Mouse (Mus musculus): ENCODE results near the gene Aagab.

Aagab gene

DNA sequence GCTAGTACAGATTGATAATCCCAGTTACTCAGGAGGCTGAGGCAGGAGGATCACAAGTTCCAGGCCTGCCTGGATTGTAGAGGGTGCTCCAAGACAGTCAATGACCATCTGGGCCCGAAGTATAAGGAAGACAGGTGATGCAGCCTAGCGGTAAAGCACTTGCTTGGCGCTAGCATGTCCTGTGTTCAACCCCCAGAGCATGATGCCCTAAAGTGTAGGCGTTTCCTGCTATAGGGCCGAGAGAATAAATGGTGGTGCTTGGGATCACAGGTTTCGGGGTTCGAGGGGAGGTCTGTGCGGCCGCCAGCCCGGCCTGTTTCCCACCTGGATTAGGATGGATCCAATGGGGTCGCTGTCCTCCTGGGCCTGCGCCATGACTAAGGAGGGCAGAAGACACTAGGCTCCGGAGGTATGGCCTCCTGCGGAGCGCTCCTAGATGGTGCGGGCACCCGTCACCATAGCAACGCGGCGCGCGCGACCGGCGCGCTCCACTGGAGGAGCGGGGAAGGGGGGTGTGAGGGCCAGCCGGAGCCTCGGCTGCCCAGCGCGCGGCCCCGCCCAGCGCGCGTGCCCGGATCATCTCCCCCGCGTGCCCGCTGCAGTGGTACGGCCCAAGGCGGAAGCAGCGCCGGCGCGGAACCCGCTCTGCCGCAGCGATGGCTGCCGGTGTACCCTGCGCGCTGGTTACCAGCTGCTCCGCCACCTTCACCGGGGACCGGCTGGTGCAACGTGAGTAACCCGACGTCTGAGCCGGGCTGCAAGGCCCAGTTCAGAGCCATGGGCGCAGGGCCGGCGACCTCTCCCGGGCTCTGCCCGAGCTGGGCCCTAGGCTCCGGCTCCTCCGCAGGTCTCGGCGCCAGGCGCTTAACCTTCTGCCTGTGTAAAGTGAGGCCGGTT lies at the start of gene Aagab, which contains the start of gene Iqch:
Aagab (plus strand) TSS at position 618 of the 897 bp plus-strand sequence.
Iqch (minus strand) TSS at position 451 of the 897 bp plus-strand sequence.
- DNase-seq (ENCODE audit: inconsistent age in 2 of 2, low spot score in 1 of 2), result peak; percentile 98 to 99

DNA sequence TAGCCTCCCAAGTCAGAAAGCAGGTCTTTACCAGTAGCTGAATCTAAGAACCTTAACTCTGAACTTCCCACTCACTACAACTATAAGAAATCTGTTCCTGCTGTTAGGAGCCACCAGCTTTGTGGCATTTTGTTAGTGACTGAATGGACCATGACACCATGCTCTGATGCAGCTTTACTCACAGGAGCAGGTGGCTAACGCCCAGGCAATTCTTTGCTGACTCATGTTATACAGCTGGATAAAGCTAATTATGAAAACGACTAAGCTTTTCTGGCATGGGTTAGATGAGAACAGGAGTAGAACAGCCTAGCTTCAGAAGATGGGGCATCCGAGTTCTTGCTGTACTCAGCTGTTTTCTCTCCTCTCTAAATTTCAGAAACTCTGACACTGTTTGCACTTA lies 48.8 kb upstream of the Aagab start:
- no peak for DNase-seq (ENCODE audit: inconsistent age in 2 of 2, low spot score in 1 of 2)

DNA sequence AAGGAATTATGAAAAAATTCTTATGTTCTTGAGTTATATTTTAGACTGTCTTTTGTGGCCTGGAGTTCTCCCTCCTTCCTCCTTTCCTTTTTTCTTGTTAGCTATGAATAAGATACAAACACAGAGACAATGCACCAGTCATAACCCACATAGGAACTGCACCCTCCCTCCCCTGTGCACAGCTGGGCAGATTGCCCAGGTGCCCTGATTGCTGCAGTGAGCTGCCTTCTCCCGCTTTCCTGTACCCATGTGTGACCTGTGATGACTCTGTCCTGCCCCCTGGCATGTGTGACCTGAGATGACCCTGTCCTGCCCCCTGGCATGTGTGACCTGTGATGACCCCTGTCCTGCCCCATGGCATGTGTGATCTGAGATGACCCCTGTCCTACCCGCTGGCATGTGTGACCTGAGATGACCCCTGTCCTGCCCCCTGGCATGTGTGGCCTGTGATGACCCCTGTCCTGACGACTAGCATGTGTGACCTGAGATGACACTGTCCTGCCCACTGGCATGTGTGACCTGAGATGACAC lies 46.9 kb upstream of the Aagab start:
- peak in 1 of 2 experiments; percentile 35 for DNase-seq (ENCODE audit: inconsistent age in 2 of 2, low spot score in 1 of 2)

GRCm38 (mm10) chr9:63556316-63556715 lies 46.1 kb upstream of the Aagab start:
- DNase-seq (ENCODE audit: inconsistent age in 2 of 2, low spot score in 1 of 2), result no peak

GRCm38 (mm10) chr9:63556933-63557332 lies 45.5 kb upstream of the Aagab start:
- no peak for DNase-seq (ENCODE audit: inconsistent age in 2 of 2, low spot score in 1 of 2)

- DNase-seq (ENCODE audit: inconsistent age in 2 of 2, low spot score in 1 of 2), result no peak
Measured at GRCm38 (mm10) chr9:63561931-63562330, 40.5 kb upstream of the Aagab start.

GRCm38 (mm10) chr9:63563436-63563835 lies 39.0 kb upstream of the Aagab start:
- no peak for DNase-seq (ENCODE audit: inconsistent age in 2 of 2, low spot score in 1 of 2)

- DNase-seq (ENCODE audit: inconsistent age in 2 of 2, low spot score in 1 of 2), result no peak
Measured at GRCm38 (mm10) chr9:63568314-63568713, 34.1 kb upstream of the Aagab start.

GRCm38 (mm10) chr9:63568808-63569207 lies 33.7 kb upstream of the Aagab start:
- DNase-seq (ENCODE audit: inconsistent age in 2 of 2, low spot score in 1 of 2), result peak in 1 of 2 experiments; percentile 35

GRCm38 (mm10) chr9:63571895-63572294 lies 30.6 kb upstream of the Aagab start:
- no peak for DNase-seq (ENCODE audit: inconsistent age in 2 of 2, low spot score in 1 of 2)

GRCm38 (mm10) chr9:63572874-63573273 lies 29.6 kb upstream of the Aagab start:
- DNase-seq (ENCODE audit: inconsistent age in 2 of 2, low spot score in 1 of 2), result no peak

DNA sequence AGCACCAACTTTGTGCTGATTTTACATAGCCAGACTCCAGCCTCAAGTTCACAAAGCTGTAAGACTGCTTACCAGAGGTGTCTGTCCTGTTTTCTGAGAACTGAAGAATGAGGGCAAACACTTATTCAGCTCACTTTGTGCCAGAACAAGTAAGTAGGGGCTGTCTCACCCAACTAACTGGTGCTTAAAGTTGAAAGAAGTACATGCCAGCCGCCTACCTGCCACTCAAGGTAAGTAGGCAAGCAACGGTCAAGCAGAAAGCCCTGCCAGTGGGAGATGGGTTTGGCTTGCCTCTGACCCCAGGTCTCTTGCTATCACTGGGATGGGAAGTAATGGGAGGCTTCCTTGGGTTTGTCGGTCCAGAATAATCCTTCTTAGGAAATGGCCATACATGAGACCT lies 25.0 kb upstream of the Aagab start:
- no peak for DNase-seq (ENCODE audit: inconsistent age in 2 of 2, low spot score in 1 of 2)

DNA sequence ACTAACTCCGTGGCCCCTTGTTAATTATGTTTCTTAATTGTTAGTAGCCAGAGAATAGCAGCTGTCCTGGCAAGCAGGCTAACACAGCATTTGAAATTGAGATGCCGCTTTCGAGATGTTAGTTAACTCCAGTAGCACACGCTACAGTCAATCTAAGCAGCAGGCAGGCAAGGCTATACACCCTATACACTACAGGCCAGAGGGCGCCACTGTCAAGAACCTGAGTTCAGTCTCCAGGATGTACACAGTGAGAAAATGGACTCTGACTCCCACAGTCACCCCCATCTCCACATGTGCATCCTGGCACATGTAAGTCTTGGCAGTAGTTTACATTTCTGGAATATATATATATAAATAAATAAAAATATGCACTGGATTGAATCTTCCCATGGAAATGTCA lies 22.8 kb upstream of the Aagab start:
- DNase-seq (ENCODE audit: inconsistent age in 2 of 2, low spot score in 1 of 2), result no peak

DNA sequence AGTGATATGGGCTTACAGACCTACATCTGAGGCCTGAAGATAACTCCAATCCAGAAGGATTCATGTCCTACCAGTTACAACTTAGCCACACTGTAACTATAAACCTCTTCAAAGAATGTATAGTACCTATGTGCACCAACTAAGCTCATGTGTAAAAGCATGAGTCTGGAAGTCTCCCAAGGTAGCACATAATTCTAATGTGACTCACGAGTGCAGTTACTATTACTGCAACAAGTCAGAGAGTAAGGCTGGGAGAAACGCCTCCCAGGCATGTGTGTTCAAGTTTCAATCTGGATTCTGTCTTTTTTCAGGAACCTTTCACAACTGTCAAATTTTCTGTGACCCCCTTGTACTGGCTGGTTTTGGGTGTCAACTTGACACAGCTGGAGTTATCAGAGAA lies 22.4 kb upstream of the Aagab start:
- DNase-seq (ENCODE audit: inconsistent age in 2 of 2, low spot score in 1 of 2), result no peak

- no peak for DNase-seq (ENCODE audit: inconsistent age in 2 of 2, low spot score in 1 of 2)
Measured at GRCm38 (mm10) chr9:63581778-63582177, 20.7 kb upstream of the Aagab start.

DNA sequence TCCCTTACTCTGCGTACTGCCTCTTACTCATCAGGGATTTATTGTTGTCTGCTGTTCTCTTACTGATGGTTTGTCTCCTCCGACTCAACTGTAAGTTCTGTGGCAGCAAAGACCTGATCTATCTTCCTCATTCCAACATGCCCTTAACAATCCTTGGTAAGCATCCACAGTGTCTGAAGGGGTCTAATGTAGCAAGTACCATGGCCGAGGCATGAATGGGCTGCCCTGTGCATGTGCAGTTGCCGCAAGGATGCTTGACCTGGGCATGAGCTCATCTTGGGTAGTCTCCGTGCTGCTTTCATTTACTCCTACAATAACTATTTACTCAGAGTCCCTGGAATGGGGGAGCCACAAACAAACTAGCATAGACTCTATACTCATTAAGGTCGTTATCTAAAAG lies 17.2 kb upstream of the Aagab start:
- no peak for DNase-seq (ENCODE audit: inconsistent age in 2 of 2, low spot score in 1 of 2)

DNA sequence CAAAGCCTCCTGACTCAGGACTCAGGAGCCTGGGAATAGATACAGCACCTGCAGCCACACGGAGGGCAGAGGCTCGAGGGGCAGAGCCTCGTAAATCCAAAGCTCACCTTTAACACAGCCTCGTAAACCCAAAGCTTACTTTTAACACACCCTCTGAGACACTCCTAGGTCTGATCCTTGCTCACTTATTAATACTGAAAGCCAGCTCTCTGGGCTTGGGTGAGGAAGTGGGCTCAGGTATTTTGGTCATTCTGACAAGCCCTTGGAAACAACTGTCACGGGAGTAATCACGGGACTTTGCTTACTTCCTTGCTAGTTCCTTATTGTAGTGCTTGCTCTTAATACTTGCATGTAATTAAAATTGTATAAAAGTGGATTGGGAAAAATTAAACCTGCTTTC lies 13.3 kb upstream of the Aagab start:
- DNase-seq (ENCODE audit: inconsistent age in 2 of 2, low spot score in 1 of 2), result no peak

- DNase-seq (ENCODE audit: inconsistent age in 2 of 2, low spot score in 1 of 2), result no peak
Measured at GRCm38 (mm10) chr9:63590592-63590991, 11.9 kb upstream of the Aagab start.

- DNase-seq (ENCODE audit: inconsistent age in 2 of 2, low spot score in 1 of 2), result no peak
Measured at GRCm38 (mm10) chr9:63591661-63592256, 10.7 kb upstream of the Aagab start.

DNA sequence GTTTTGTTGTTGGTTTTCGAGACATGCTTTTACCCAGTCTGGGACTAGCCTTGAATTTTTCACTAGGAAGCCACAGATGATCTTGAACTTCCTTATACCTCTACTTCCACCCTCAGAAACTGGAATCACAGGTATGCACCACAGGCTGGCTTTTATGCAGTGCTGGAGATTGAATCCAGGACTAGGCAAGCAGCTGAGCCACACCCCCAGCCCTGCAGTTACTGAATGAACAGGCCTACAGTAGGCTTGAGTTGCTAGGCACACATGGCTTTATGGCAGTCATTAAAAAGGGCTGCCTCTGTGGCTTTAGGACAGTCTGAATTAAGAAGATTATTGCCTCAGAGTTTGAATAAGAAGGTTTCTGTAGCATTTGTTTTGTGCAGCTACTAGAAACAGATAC lies 7.4 kb upstream of the Aagab start:
- no peak for DNase-seq (ENCODE audit: inconsistent age in 2 of 2, low spot score in 1 of 2)

GRCm38 (mm10) chr9:63595652-63596051 lies 6.8 kb upstream of the Aagab start:
- no peak for DNase-seq (ENCODE audit: inconsistent age in 2 of 2, low spot score in 1 of 2)

- DNase-seq (ENCODE audit: inconsistent age in 2 of 2, low spot score in 1 of 2), result no peak
Measured at GRCm38 (mm10) chr9:63596660-63597059, 5.8 kb upstream of the Aagab start.
